Mouse (Mus musculus) neural tube, embryonic 15.5 days (tissue): ENCODE results near the gene Klhl6. TPM values are rescaled to one million over a fixed set of nuclear protein-coding genes. Genes with fewer than 3 reads are reported as not detected.
"Not testable (repeated sequence)": the region's sequence is repeated elsewhere in the genome, so short reads cannot be mapped to it uniquely, and the experiment has no call there.

ENCODE experiments used
- ATAC-seq: fragments of 200-750 bp; cut with Nextera tagmentation; 2 replicates; pipeline ENCODE4 v1.8.0; 2017; ENCODE audit warnings: mild to moderate bottlenecking, moderate TSS enrichment, moderate library complexity; ENCODE audit not compliant: low FRiP score
- H3K27ac ChIP-seq: fragments of 300-500 bp; sonication (generic); replicated peaks from 2 replicates; pipeline ENCODE4 v1.5.1; 2015; ENCODE audit warnings: mild to moderate bottlenecking, inconsistent platforms
- H3K27me3 ChIP-seq: fragments of 300-500 bp; sonication (generic); replicated peaks from 2 replicates; pipeline ENCODE4 v1.6.1; 2015; ENCODE audit warnings: inconsistent platforms
- H3K36me3 ChIP-seq: fragments of 300-500 bp; sonication (generic); 2 replicates; pipeline ENCODE4 v1.6.1; 2015; ENCODE audit warnings: inconsistent platforms
- H3K4me1 ChIP-seq: fragments of 300-500 bp; sonication (generic); 2 replicates; pipeline ENCODE4 v1.6.1; 2015; ENCODE audit warnings: inconsistent platforms
- H3K4me2 ChIP-seq: fragments of 300-500 bp; sonication (generic); 2 replicates; pipeline ENCODE4 v1.6.1; 2015; ENCODE audit warnings: inconsistent platforms, mild to moderate bottlenecking, moderate library complexity
- H3K4me3 ChIP-seq: fragments of 300-500 bp; sonication (generic); replicated peaks from 2 replicates; pipeline ENCODE4 v1.5.1; 2015; ENCODE audit warnings: mild to moderate bottlenecking, inconsistent platforms
- H3K9ac ChIP-seq: fragments of 300-500 bp; sonication (generic); replicated peaks from 2 replicates; pipeline ENCODE4 v1.6.1; 2015; ENCODE audit warnings: mild to moderate bottlenecking, inconsistent platforms
- H3K9me3 ChIP-seq: fragments of 300-500 bp; sonication (generic); replicated peaks from 2 replicates; pipeline ENCODE4 v1.6.1; 2016; ENCODE audit warnings: inconsistent platforms
- WGBS: fragments of 180-500 bp; shearing (Covaris S2); methylation state at CpG from one replicate; pipeline ENCODE4 v1.1.7; 2015; ENCODE audit warnings: mixed read lengths; 5-methylcytosine and 5-hydroxymethylcytosine counted together
- polyA plus RNA-seq: library from polyadenylated mRNA; unstranded; fragments of >200 nt; fragmentation: Nextera tagmentation; extraction: Ambion mirVana; gene quantifications from 2 replicates; pipeline ENCODE4 v1.2.1, GENCODE M21; 2015

The Klhl6 gene
- polyA plus RNA-seq = 3.9 and 15.5 TPM in 2 replicates

- no peak within 1 kb of the TSS for H3K4me2 ChIP-seq
- no peaks in the 10 kb centered on the region for H3K9me3 ChIP-seq
- ATAC-seq = no peak
- H3K27ac ChIP-seq = peak within 1 kb of the TSS; percentile 23; the same call in 1 of the 2 replicates
- no peak within 1 kb of the TSS for H3K9ac ChIP-seq
- no peaks in the 10 kb centered on the region for H3K4me1 ChIP-seq
- H3K27me3 ChIP-seq = no peaks in the 10 kb centered on the region
- 74% methylated on average over 14 of the region's 14 CpGs for WGBS
- no peak within 1 kb of the TSS for H3K4me3 ChIP-seq
- no peaks in the 10 kb centered on the region for H3K36me3 ChIP-seq
These were observed at the start of gene Klhl6 for GRCm38 (mm10) chr16:19982537-19983257. Gene Klhl6 (minus strand): TSS chr16:19983037.

GRCm38 (mm10) chr16:20027241-20027640 lies 44.4 kb upstream of the Klhl6 start:
- WGBS = 68% methylated on average over 3 of the region's 4 CpGs
- not testable (repeated sequence) for H3K27me3 ChIP-seq, ATAC-seq, H3K4me2 ChIP-seq, H3K9ac ChIP-seq, H3K4me3 ChIP-seq, H3K9me3 ChIP-seq, H3K36me3 ChIP-seq, H3K4me1 ChIP-seq, H3K27ac ChIP-seq

GRCm38 (mm10) chr16:20022821-20023220 lies 40.0 kb upstream of the Klhl6 start:
- no peak overlapping the region for H3K9ac ChIP-seq
- ATAC-seq = no peak
- no peak overlapping the region for H3K27ac ChIP-seq
- H3K4me3 ChIP-seq = no peak overlapping the region
- H3K27me3 ChIP-seq = no peaks in the 10 kb centered on the region
- H3K4me1 ChIP-seq = no peaks in the 10 kb centered on the region
- WGBS = 96% methylated on average over 1 of the region's 1 CpGs
- no peak overlapping the region for H3K4me2 ChIP-seq
- H3K9me3 ChIP-seq = no peaks in the 10 kb centered on the region
- H3K36me3 ChIP-seq = no peaks in the 10 kb centered on the region

- H3K9ac ChIP-seq = no peak overlapping the region
- no peak overlapping the region for H3K4me2 ChIP-seq
- 79% methylated on average over 2 of the region's 2 CpGs for WGBS
- no peaks in the 10 kb centered on the region for H3K9me3 ChIP-seq
- no peaks in the 10 kb centered on the region for H3K4me1 ChIP-seq
- no peak for ATAC-seq
- H3K27me3 ChIP-seq = no peaks in the 10 kb centered on the region
- H3K36me3 ChIP-seq = no peaks in the 10 kb centered on the region
- H3K27ac ChIP-seq = no peak overlapping the region
- no peak overlapping the region for H3K4me3 ChIP-seq
These were observed 39.0 kb upstream of the Klhl6 start for GRCm38 (mm10) chr16:20021848-20022247.

- ATAC-seq = no peak
- H3K27ac ChIP-seq = no peak overlapping the region
- no peaks in the 10 kb centered on the region for H3K4me1 ChIP-seq
- H3K27me3 ChIP-seq = no peaks in the 10 kb centered on the region
- no peaks in the 10 kb centered on the region for H3K36me3 ChIP-seq
- H3K9ac ChIP-seq = no peak overlapping the region
- H3K9me3 ChIP-seq = no peaks in the 10 kb centered on the region
- no peak overlapping the region for H3K4me2 ChIP-seq
- H3K4me3 ChIP-seq = no peak overlapping the region
These were observed 29.8 kb upstream of the Klhl6 start for GRCm38 (mm10) chr16:20012647-20013046.

- Histone ChIP-seq H3K27ac (no peak overlapping the region), H3K36me3 (no peaks in the 10 kb centered on the region), H3K9me3 (no peaks in the 10 kb centered on the region), H3K4me3 (no peak overlapping the region), H3K4me2 (no peak overlapping the region), H3K4me1 (no peaks in the 10 kb centered on the region), H3K27me3 (no peaks in the 10 kb centered on the region), H3K9ac (no peak overlapping the region)
- WGBS = 72% methylated on average over 1 of the region's 1 CpGs
- no peak for ATAC-seq
These were observed 23.2 kb upstream of the Klhl6 start for GRCm38 (mm10) chr16:20006066-20006465.

- 95% methylated on average over 8 of the region's 8 CpGs for WGBS
- not testable (repeated sequence) for H3K4me1 ChIP-seq, H3K9ac ChIP-seq, H3K9me3 ChIP-seq, H3K27ac ChIP-seq, H3K36me3 ChIP-seq, H3K4me2 ChIP-seq, H3K4me3 ChIP-seq, ATAC-seq, H3K27me3 ChIP-seq
These were observed 17.4 kb upstream of the Klhl6 start for GRCm38 (mm10) chr16:20000286-20000685.

GRCm38 (mm10) chr16:19997616-19998015 lies 14.8 kb upstream of the Klhl6 start:
- Histone ChIP-seq H3K4me3 (no peak overlapping the region), H3K27me3 (no peaks in the 10 kb centered on the region), H3K9me3 (no peaks in the 10 kb centered on the region), H3K36me3 (no peaks in the 10 kb centered on the region), H3K4me1 (no peaks in the 10 kb centered on the region), H3K4me2 (no peak overlapping the region), H3K27ac (no peak overlapping the region), H3K9ac (no peak overlapping the region)
- WGBS = 88% methylated on average over 7 of the region's 7 CpGs
- ATAC-seq = no peak

GRCm38 (mm10) chr16:19996913-19997312 lies 14.1 kb upstream of the Klhl6 start:
- H3K27me3 ChIP-seq, H3K4me1 ChIP-seq, ATAC-seq, H3K27ac ChIP-seq, H3K36me3 ChIP-seq, H3K4me2 ChIP-seq, H3K4me3 ChIP-seq, H3K9ac ChIP-seq, H3K9me3 ChIP-seq: not testable (repeated sequence)
- WGBS = 15% methylated on average over 6 of the region's 6 CpGs

- no peak overlapping the region for H3K27ac ChIP-seq
These were observed 13.0 kb upstream of the Klhl6 start for GRCm38 (mm10) chr16:19995818-19996217.

GRCm38 (mm10) chr16:19993278-19993677 lies 10.4 kb upstream of the Klhl6 start:
- Histone ChIP-seq H3K27ac (no peak overlapping the region), H3K27me3 (no peaks in the 10 kb centered on the region), H3K9me3 (0 out of 2 replicates have a peak, but pooled peaks cover 3% of the 10 kb centered on the region), H3K4me2 (no peak overlapping the region), H3K4me1 (no peaks in the 10 kb centered on the region), H3K4me3 (no peak overlapping the region), H3K9ac (no peak overlapping the region), H3K36me3 (no peaks in the 10 kb centered on the region)
- ATAC-seq = no peak
- 93% methylated on average over 3 of the region's 3 CpGs for WGBS

More at GRCm38 (mm10) chr16:19995818-19996217, 13.0 kb upstream of the Klhl6 start:
- H3K4me3 ChIP-seq = no peak overlapping the region
- no peaks in the 10 kb centered on the region for H3K27me3 ChIP-seq
- no peak for ATAC-seq
- H3K4me2 ChIP-seq = no peak overlapping the region
- no peaks in the 10 kb centered on the region for H3K36me3 ChIP-seq
- no peaks in the 10 kb centered on the region for H3K4me1 ChIP-seq
- no peak overlapping the region for H3K9ac ChIP-seq
- H3K9me3 ChIP-seq = no peaks in the 10 kb centered on the region

GRCm38 (mm10) chr16:19990536-19990935 lies 7.7 kb upstream of the Klhl6 start:
- Histone ChIP-seq H3K4me2 (no peak overlapping the region), H3K9me3 (0 out of 2 replicates have a peak, but pooled peaks cover 3% of the 10 kb centered on the region), H3K9ac (no peak overlapping the region), H3K27ac (no peak overlapping the region), H3K4me3 (no peak overlapping the region), H3K4me1 (no peaks in the 10 kb centered on the region), H3K36me3 (no peaks in the 10 kb centered on the region), H3K27me3 (no peaks in the 10 kb centered on the region)
- no peak for ATAC-seq
